Mouse (Mus musculus) hindbrain, postnatal 0 days (tissue): Measurements from ENCODE around the gene Rasip1. TPM values are rescaled to one million over a fixed set of nuclear protein-coding genes. Genes with fewer than 3 reads are reported as not detected.

Experiments used
- ATAC-seq: fragments of 200-750 bp; cut with Nextera tagmentation; 2 replicates; pipeline ENCODE4 v1.8.0; 2017; ENCODE audit warnings: mild to moderate bottlenecking, moderate TSS enrichment, moderate library complexity
- DNase-seq: peaks from one replicate; pipeline ENCODE4 v3.0.0-alpha.2; 2015; ENCODE audit warnings: low spot score
- H3K27ac ChIP-seq: fragments of 300-500 bp; sonication (generic); 2 replicates; pipeline ENCODE4 v1.5.1; 2014; ENCODE audit warnings: mild to moderate bottlenecking
- H3K27me3 ChIP-seq: fragments of 300-500 bp; sonication (generic); 2 replicates; pipeline ENCODE4 v1.6.1; 2014; ENCODE audit warnings: low read length, mixed read lengths; ENCODE audit not compliant: insufficient read depth
- H3K36me3 ChIP-seq: fragments of 300-500 bp; sonication (generic); 2 replicates; pipeline ENCODE4 v1.6.1; 2014; ENCODE audit warnings: low read length, mixed read lengths; ENCODE audit not compliant: insufficient read depth
- H3K4me1 ChIP-seq: fragments of 300-500 bp; sonication (generic); 2 replicates; pipeline ENCODE4 v1.6.1; 2014; ENCODE audit warnings: antibody characterized with exemption, low read length, mixed read lengths; ENCODE audit not compliant: insufficient read depth
- H3K4me2 ChIP-seq: fragments of 300-500 bp; sonication (generic); 2 replicates; pipeline ENCODE4 v1.6.1; 2014; ENCODE audit warnings: low read depth, mild to moderate bottlenecking, low read length, moderate library complexity, mixed read lengths
- H3K4me3 ChIP-seq: fragments of 300-500 bp; sonication (generic); 2 replicates; pipeline ENCODE4 v1.5.1; 2014; ENCODE audit warnings: low read length
- H3K9ac ChIP-seq: fragments of 300-500 bp; sonication (generic); replicated peaks from 2 replicates; pipeline ENCODE4 v1.6.1; 2014; ENCODE audit warnings: mild to moderate bottlenecking, low read length, moderate library complexity, mixed read lengths
- H3K9me3 ChIP-seq: fragments of 300-500 bp; sonication (generic); 2 replicates; pipeline ENCODE4 v1.6.1; 2016; ENCODE audit warnings: low read length, mixed read lengths
- CTCF ChIP-seq: IDR thresholded peaks from 2 replicates; pipeline ENCODE4 v1.5.1; 2016; ENCODE audit warnings: antibody characterized with exemption, control low read depth, low read depth
- WGBS: fragments of 180-500 bp; shearing (Covaris S2); extraction: QIAGEN DNeasy Blood & Tissue Kit; methylation state at CpG from one replicate; pipeline ENCODE4 v1.1.7; 2014; 5-methylcytosine and 5-hydroxymethylcytosine counted together
- polyA plus RNA-seq: library from polyadenylated mRNA; unstranded; fragments of >200 nt; fragmentation: Nextera tagmentation; extraction: Ambion mirVana; gene quantifications from 2 replicates; pipeline ENCODE4 v1.2.1, GENCODE M21; 2015
- total RNA-seq: library from RNA; depleted of rRNA; stranded (reverse); fragments of >200 nt; gene quantifications from 2 replicates; pipeline ENCODE4 v1.2.3, GENCODE M21; 2014

Gene Rasip1
- total and polyA plus RNA-seq, 2 experiments from 2014 or later = 18.7 to 36.4 TPM

- Histone ChIP-seq H3K4me3 (no peak within 1 kb of the TSS), H3K36me3 (no peaks in the 10 kb centered on the region), H3K9me3 (no peaks in the 10 kb centered on the region), H3K9ac (no peak within 1 kb of the TSS), H3K27ac (no peak within 1 kb of the TSS), H3K27me3 (no peaks in the 10 kb centered on the region), H3K4me2 (no peak within 1 kb of the TSS), H3K4me1 (no peaks in the 10 kb centered on the region)
- 86% methylated on average over 7 of the region's 7 CpGs for WGBS
- DNase-seq = no peak
- no peak for TF ChIP-seq CTCF
- no peak for ATAC-seq
Observed at GRCm38 (mm10) chr7:45666161-45666560, 38.9 kb downstream of the Rasip1 start, which contains the start of gene Fut2. Fut2 (minus strand) TSS chr7:45666394.

GRCm38 (mm10) chr7:45667761-45668160, 40.5 kb downstream of the Rasip1 start:
- H3K27me3 ChIP-seq = no peaks in the 10 kb centered on the region
- no peaks in the 10 kb centered on the region for H3K9me3 ChIP-seq
- H3K27ac ChIP-seq = no peak overlapping the region
- H3K4me2 ChIP-seq = no peak overlapping the region
- ATAC-seq (no peak), DNase-seq (peak; percentile 42)
- no peak overlapping the region for H3K4me3 ChIP-seq
- TF ChIP-seq CTCF = no peak
- H3K9ac ChIP-seq = no peak overlapping the region
- 67% methylated on average over 14 of the region's 14 CpGs for WGBS
- no peaks in the 10 kb centered on the region for H3K4me1 ChIP-seq
- no peaks in the 10 kb centered on the region for H3K36me3 ChIP-seq

GRCm38 (mm10) chr7:45668921-45669320, 41.6 kb downstream of the Rasip1 start:
- Histone ChIP-seq H3K4me3 (no peak overlapping the region), H3K9ac (no peak overlapping the region), H3K9me3 (no peaks in the 10 kb centered on the region), H3K27me3 (no peaks in the 10 kb centered on the region), H3K4me1 (no peaks in the 10 kb centered on the region), H3K4me2 (no peak overlapping the region), H3K27ac (no peak overlapping the region), H3K36me3 (no peaks in the 10 kb centered on the region)
- peak; percentile 24; the same call in 1 of the 2 replicates for TF ChIP-seq CTCF
- ATAC-seq = no peak
- no peak for DNase-seq
- 97% methylated on average over 9 of the region's 9 CpGs for WGBS

DNA sequence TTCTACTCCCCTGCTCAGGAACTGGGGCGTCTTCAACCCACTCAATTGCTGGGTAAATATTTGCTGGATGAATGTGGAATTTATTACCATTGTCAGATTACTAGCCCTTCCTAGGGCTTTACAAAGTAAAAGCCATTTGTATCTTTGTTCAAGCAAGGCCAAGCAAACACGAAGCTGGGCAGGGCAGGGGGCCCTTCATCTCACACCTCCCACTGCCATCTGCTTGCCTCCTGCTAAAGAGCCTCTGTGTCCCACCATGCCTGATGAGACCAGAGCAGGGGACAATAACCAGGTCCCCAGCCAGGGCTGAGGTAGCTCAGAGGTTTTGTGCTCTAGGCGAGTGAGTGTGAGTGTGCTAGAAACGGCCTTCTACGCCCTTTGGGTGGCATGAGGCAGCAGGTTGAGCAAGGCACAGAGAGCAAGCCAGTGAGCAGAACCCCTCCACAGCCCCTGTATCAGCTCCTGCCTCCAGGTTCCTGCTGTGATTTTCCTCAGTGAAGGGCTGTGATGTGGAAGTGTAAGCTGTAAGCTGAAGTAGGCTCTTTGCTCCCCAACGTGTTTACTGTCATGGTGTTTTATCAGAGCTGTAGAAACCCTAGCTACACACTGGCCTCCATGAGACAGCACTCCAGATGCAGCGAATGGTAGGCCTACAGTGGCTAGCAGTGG, 50.5 kb downstream of the Rasip1 start:
- Histone ChIP-seq H3K4me3 (no peak overlapping the region), H3K9me3 (no peaks in the 10 kb centered on the region), H3K4me1 (no peaks in the 10 kb centered on the region), H3K27me3 (no peaks in the 10 kb centered on the region), H3K27ac (no peak overlapping the region), H3K4me2 (no peak overlapping the region), H3K36me3 (no peaks in the 10 kb centered on the region), H3K9ac (no peak overlapping the region)
- no peak for TF ChIP-seq CTCF
- DNase-seq (no peak), ATAC-seq (no peak)
- 76% methylated on average over 7 of the region's 7 CpGs for WGBS

GRCm38 (mm10) chr7:45678513-45678912, 51.2 kb downstream of the Rasip1 start:
- H3K9ac ChIP-seq = no peak overlapping the region
- no peak for TF ChIP-seq CTCF

GRCm38 (mm10) chr7:45679966-45680621, 52.8 kb downstream of the Rasip1 start:
- Histone ChIP-seq H3K36me3 (no peaks in the 10 kb centered on the region), H3K9me3 (no peaks in the 10 kb centered on the region), H3K4me2 (no peak overlapping the region), H3K4me1 (no peaks in the 10 kb centered on the region), H3K27ac (no peak overlapping the region), H3K27me3 (no peaks in the 10 kb centered on the region), H3K9ac (no peak overlapping the region), H3K4me3 (no peak overlapping the region)
- TF ChIP-seq CTCF = no peak
- DNase-seq (no peak), ATAC-seq (no peak)
- WGBS = 64% methylated on average over 14 of the region's 14 CpGs

More at GRCm38 (mm10) chr7:45678513-45678912, 51.2 kb downstream of the Rasip1 start:
- H3K27me3 ChIP-seq = no peaks in the 10 kb centered on the region
- no peak overlapping the region for H3K4me3 ChIP-seq
- H3K27ac ChIP-seq = no peak overlapping the region
- 91% methylated on average over 14 of the region's 14 CpGs for WGBS
- H3K36me3 ChIP-seq = no peaks in the 10 kb centered on the region
- no peak for DNase-seq
- ATAC-seq = no peak
- H3K9me3 ChIP-seq = no peaks in the 10 kb centered on the region
- H3K4me2 ChIP-seq = no peak overlapping the region
- no peaks in the 10 kb centered on the region for H3K4me1 ChIP-seq

GRCm38 (mm10) chr7:45681046-45681736, 53.9 kb downstream of the Rasip1 start:
- no peak overlapping the region for H3K9ac ChIP-seq
- DNase-seq (no peak), ATAC-seq (no peak)
- H3K4me3 ChIP-seq = no peak overlapping the region
- no peak for TF ChIP-seq CTCF
- H3K27ac ChIP-seq = no peak overlapping the region
- no peaks in the 10 kb centered on the region for H3K27me3 ChIP-seq
- WGBS = 86% methylated on average over 8 of the region's 8 CpGs
- H3K36me3 ChIP-seq = no peaks in the 10 kb centered on the region
- no peaks in the 10 kb centered on the region for H3K4me1 ChIP-seq
- H3K9me3 ChIP-seq = no peaks in the 10 kb centered on the region
- no peak overlapping the region for H3K4me2 ChIP-seq
